Mouse (Mus musculus) heart, embryonic 10.5 days (tissue): Measurements from ENCODE around the gene Klhdc7a. TPM values are rescaled to one million over a fixed set of nuclear protein-coding genes. Genes with fewer than 3 reads are reported as not detected.
"Not testable (repeated sequence)": the region's sequence is repeated elsewhere in the genome, so short reads cannot be mapped to it uniquely, and the experiment has no call there.

ENCODE experiments used
- DNase-seq: peaks from one replicate; pipeline ENCODE4 v3.0.0-alpha.2; 2017; ENCODE audit warnings: low spot score
- H3K27ac ChIP-seq: fragments of 300-500 bp; sonication (generic); 2 replicates; pipeline ENCODE4 v1.5.1; 2016; ENCODE audit warnings: mild to moderate bottlenecking
- H3K27me3 ChIP-seq: fragments of 300-500 bp; sonication (generic); 2 replicates; pipeline ENCODE4 v1.6.1; 2016; ENCODE audit warnings: mild to moderate bottlenecking; ENCODE audit not compliant: poor library complexity, insufficient read depth, severe bottlenecking
- H3K36me3 ChIP-seq: fragments of 300-500 bp; sonication (generic); 2 replicates; pipeline ENCODE4 v1.6.1; 2016; ENCODE audit warnings: mild to moderate bottlenecking, moderate library complexity
- H3K4me1 ChIP-seq: fragments of 300-500 bp; sonication (generic); 2 replicates; pipeline ENCODE4 v1.6.1; 2016; ENCODE audit warnings: mild to moderate bottlenecking
- H3K4me3 ChIP-seq: fragments of 300-500 bp; sonication (generic); 2 replicates; pipeline ENCODE4 v1.5.1; 2016; ENCODE audit warnings: mild to moderate bottlenecking, moderate library complexity
- H3K9me3 ChIP-seq: fragments of 300-500 bp; sonication (generic); 2 replicates; pipeline ENCODE4 v1.6.1; 2016; ENCODE audit warnings: mild to moderate bottlenecking, moderate library complexity
- WGBS: fragments of 180-500 bp; shearing (Covaris S2); methylation state at CpG from one replicate; pipeline ENCODE4 v1.1.7; 2016; 5-methylcytosine and 5-hydroxymethylcytosine counted together
- polyA plus RNA-seq: library from polyadenylated mRNA; unstranded; fragments of >200 nt; fragmentation: Nextera tagmentation; extraction: Ambion mirVana; gene quantifications from 2 replicates; pipeline ENCODE4 v1.2.1, GENCODE M21; 2016

Gene Klhdc7a
- polyA plus RNA-seq, 1 experiment from 2014 or later, result 0.09 TPM

- H3K9me3 ChIP-seq, result no peaks in the 10 kb centered on the region
- no peak for DNase-seq
- H3K36me3 ChIP-seq, result no peaks in the 10 kb centered on the region
- 37% methylated on average over 7 of the region's 7 CpGs for WGBS
- no peak overlapping the region for H3K4me3 ChIP-seq
- H3K4me1 ChIP-seq, result peaks cover 17% of the 10 kb centered on the region
- H3K27me3 ChIP-seq, result peaks cover 4% of the 10 kb centered on the region; the same call in 1 of the 2 replicates
- no peak overlapping the region for H3K27ac ChIP-seq
Measured at GRCm38 (mm10) chr4:139974506-139974905, 6.7 kb upstream of the Klhdc7a start.

- H3K4me1 ChIP-seq, result peaks cover 17% of the 10 kb centered on the region
- H3K27ac ChIP-seq, result peak overlapping the region; percentile 32
- WGBS, result 15% methylated on average over 10 of the region's 10 CpGs
- H3K36me3 ChIP-seq, result no peaks in the 10 kb centered on the region
- no peaks in the 10 kb centered on the region for H3K9me3 ChIP-seq
- no peak for DNase-seq
- peaks cover 37% of the 10 kb centered on the region for H3K27me3 ChIP-seq
- peak overlapping the region; percentile 6; the same call in 1 of the 2 replicates for H3K4me3 ChIP-seq
Measured at GRCm38 (mm10) chr4:139967475-139967891, 343 bp downstream of the Klhdc7a start.

GRCm38 (mm10) chr4:139966981-139967380 is 845 bp downstream of the Klhdc7a start:
- DNase-seq, result no peak
- WGBS, result 30% methylated on average over 3 of the region's 3 CpGs
- peak overlapping the region; percentile 32 for H3K27ac ChIP-seq
- H3K27me3 ChIP-seq, result peaks cover 37% of the 10 kb centered on the region
- H3K4me3 ChIP-seq, result peak overlapping the region; percentile 6; the same call in 1 of the 2 replicates
- peaks cover 17% of the 10 kb centered on the region for H3K4me1 ChIP-seq
- no peaks in the 10 kb centered on the region for H3K36me3 ChIP-seq
- no peaks in the 10 kb centered on the region for H3K9me3 ChIP-seq

- no peaks in the 10 kb centered on the region for H3K9me3 ChIP-seq
- DNase-seq, result no peak
- H3K27me3 ChIP-seq, result peaks cover 37% of the 10 kb centered on the region
- H3K4me1 ChIP-seq, result peaks cover 17% of the 10 kb centered on the region
- no peak overlapping the region for H3K4me3 ChIP-seq
- H3K27ac ChIP-seq, result no peak overlapping the region
- no peaks in the 10 kb centered on the region for H3K36me3 ChIP-seq
- 87% methylated on average over 28 of the region's 28 CpGs for WGBS
Measured at GRCm38 (mm10) chr4:139965596-139966185, 2.1 kb downstream of the Klhdc7a start.

GRCm38 (mm10) chr4:139964406-139964805 is 3.4 kb downstream of the Klhdc7a start:
- Histone ChIP-seq H3K4me1 (peaks cover 22% of the 10 kb centered on the region), H3K9me3 (no peaks in the 10 kb centered on the region), H3K27me3 (peaks cover 37% of the 10 kb centered on the region), H3K4me3 (no peak overlapping the region), H3K27ac (no peak overlapping the region), H3K36me3 (no peaks in the 10 kb centered on the region)
- WGBS, result 68% methylated on average over 5 of the region's 5 CpGs
- DNase-seq, result no peak

- no peak for DNase-seq
- WGBS, result 79% methylated on average over 5 of the region's 5 CpGs
- H3K4me1 ChIP-seq, result peaks cover 22% of the 10 kb centered on the region
- no peak overlapping the region for H3K4me3 ChIP-seq
- H3K27ac ChIP-seq, result no peak overlapping the region
- no peaks in the 10 kb centered on the region for H3K9me3 ChIP-seq
- H3K27me3 ChIP-seq, result peaks cover 37% of the 10 kb centered on the region
- no peaks in the 10 kb centered on the region for H3K36me3 ChIP-seq
Measured at GRCm38 (mm10) chr4:139963911-139964310, 3.9 kb downstream of the Klhdc7a start.

GRCm38 (mm10) chr4:139963059-139963458 is 4.8 kb downstream of the Klhdc7a start:
- Histone ChIP-seq H3K4me1 (peaks cover 19% of the 10 kb centered on the region), H3K36me3 (no peaks in the 10 kb centered on the region), H3K27ac (no peak overlapping the region), H3K4me3 (no peak overlapping the region), H3K27me3 (peaks cover 31% of the 10 kb centered on the region), H3K9me3 (no peaks in the 10 kb centered on the region)
- no peak for DNase-seq
- WGBS, result 65% methylated on average over 8 of the region's 8 CpGs

- H3K4me3 ChIP-seq, result no peak overlapping the region
- H3K27me3 ChIP-seq, result peaks cover 19% of the 10 kb centered on the region
- H3K9me3 ChIP-seq, result no peaks in the 10 kb centered on the region
- no peak overlapping the region for H3K27ac ChIP-seq
- H3K4me1 ChIP-seq, result peaks cover 7% of the 10 kb centered on the region
- WGBS, result 86% methylated on average over 8 of the region's 8 CpGs
- H3K36me3 ChIP-seq, result no peaks in the 10 kb centered on the region
- no peak for DNase-seq
Measured at GRCm38 (mm10) chr4:139961816-139962215, 6.0 kb downstream of the Klhdc7a start.

- not testable (repeated sequence) for H3K4me3 ChIP-seq, H3K27ac ChIP-seq, H3K9me3 ChIP-seq, DNase-seq, H3K4me1 ChIP-seq, H3K36me3 ChIP-seq
- peaks cover 14% of the 10 kb centered on the region; the same call in 1 of the 2 replicates for H3K27me3 ChIP-seq
- WGBS, result 89% methylated on average over 11 of the region's 11 CpGs
Measured at GRCm38 (mm10) chr4:139961329-139961728, 6.5 kb downstream of the Klhdc7a start.

GRCm38 (mm10) chr4:139960724-139961315 is 7.0 kb downstream of the Klhdc7a start:
- Histone ChIP-seq H3K27me3 (peaks cover 9% of the 10 kb centered on the region; the same call in 1 of the 2 replicates), H3K4me3 (no peak overlapping the region), H3K9me3 (no peaks in the 10 kb centered on the region), H3K36me3 (no peaks in the 10 kb centered on the region), H3K4me1 (peaks cover 5% of the 10 kb centered on the region; the same call in 1 of the 2 replicates), H3K27ac (no peak overlapping the region)
- no peak for DNase-seq
- WGBS, result 87% methylated on average over 10 of the region's 10 CpGs

GRCm38 (mm10) chr4:139960086-139960713 is 7.6 kb downstream of the Klhdc7a start:
- peaks cover 5% of the 10 kb centered on the region; the same call in 1 of the 2 replicates for H3K4me1 ChIP-seq
- H3K4me3 ChIP-seq, result no peak overlapping the region
- no peaks in the 10 kb centered on the region for H3K9me3 ChIP-seq
- no peaks in the 10 kb centered on the region for H3K36me3 ChIP-seq
- DNase-seq, result no peak
- 79% methylated on average over 12 of the region's 12 CpGs for WGBS
- H3K27me3 ChIP-seq, result peaks cover 3% of the 10 kb centered on the region; the same call in 1 of the 2 replicates
- no peak overlapping the region for H3K27ac ChIP-seq

- Histone ChIP-seq H3K9me3 (no peaks in the 10 kb centered on the region), H3K27me3 (no peaks in the 10 kb centered on the region), H3K27ac (no peak overlapping the region), H3K4me1 (peaks cover 5% of the 10 kb centered on the region; the same call in 1 of the 2 replicates), H3K4me3 (no peak overlapping the region), H3K36me3 (no peaks in the 10 kb centered on the region)
- DNase-seq, result no peak
- 91% methylated on average over 3 of the region's 3 CpGs for WGBS
Measured at GRCm38 (mm10) chr4:139959188-139959587, 8.6 kb downstream of the Klhdc7a start.

- 34% methylated on average over 6 of the region's 7 CpGs for WGBS
- Histone ChIP-seq H3K36me3 (no peaks in the 10 kb centered on the region), H3K4me1 (peaks cover 9% of the 10 kb centered on the region), H3K4me3 (peak overlapping the region; percentile 51; the same call in 1 of the 2 replicates), H3K27ac (no peak overlapping the region), H3K9me3 (no peaks in the 10 kb centered on the region), H3K27me3 (0 out of 2 replicates have a peak, but pooled peaks cover 7% of the 10 kb centered on the region)
- DNase-seq, result no peak
Measured at GRCm38 (mm10) chr4:139950876-139951485, 16.8 kb downstream of the Klhdc7a start.
